Mouse (Mus musculus) limb, embryonic 11.5 days (tissue): ENCODE data around the gene Gm21885. TPM values are rescaled to one million over a fixed set of nuclear protein-coding genes. Genes with fewer than 3 reads are reported as not detected.

Experiments used
- ATAC-seq: fragments of 200-750 bp; cut with Nextera tagmentation; 2 replicates; pipeline ENCODE4 v1.8.0; 2017; ENCODE audit warnings: low read depth; ENCODE audit not compliant: insufficient number of reproducible peaks, low FRiP score, low TSS enrichment
- DNase-seq: peaks from one replicate; pipeline ENCODE4 v3.0.0-alpha.2; 2015; ENCODE audit warnings: low spot score
- H3K27ac ChIP-seq: fragments of 300-500 bp; sonication (generic); replicated peaks from 2 replicates; pipeline ENCODE4 v1.5.1; 2014; ENCODE audit warnings: low read depth, mild to moderate bottlenecking, low read length
- H3K27me3 ChIP-seq: fragments of 300-500 bp; sonication (generic); 2 replicates; pipeline ENCODE4 v1.6.1; 2014; ENCODE audit warnings: mild to moderate bottlenecking, low read length, mixed read lengths; ENCODE audit not compliant: control insufficient read depth, insufficient read depth
- H3K36me3 ChIP-seq: fragments of 300-500 bp; sonication (generic); 2 replicates; pipeline ENCODE4 v1.6.1; 2014; ENCODE audit warnings: mild to moderate bottlenecking, low read length, moderate library complexity, mixed read lengths; ENCODE audit not compliant: control insufficient read depth, insufficient read depth
- H3K4me1 ChIP-seq: fragments of 300-500 bp; sonication (generic); 2 replicates; pipeline ENCODE4 v1.6.1; 2014; ENCODE audit warnings: low read length, mixed read lengths; ENCODE audit not compliant: control insufficient read depth, insufficient read depth
- H3K4me2 ChIP-seq: fragments of 300-500 bp; sonication (generic); 2 replicates; pipeline ENCODE4 v1.6.1; 2014; ENCODE audit warnings: low read depth, mild to moderate bottlenecking, moderate library complexity; ENCODE audit not compliant: severe bottlenecking
- H3K4me3 ChIP-seq: fragments of 300-500 bp; sonication (generic); 2 replicates; pipeline ENCODE4 v1.5.1; 2014; ENCODE audit warnings: low read depth, low read length
- H3K9ac ChIP-seq: fragments of 300-500 bp; sonication (generic); 2 replicates; pipeline ENCODE4 v1.6.1; 2014; ENCODE audit warnings: mild to moderate bottlenecking, low read length
- H3K9me3 ChIP-seq: fragments of 300-500 bp; sonication (generic); 2 replicates; pipeline ENCODE4 v1.6.1; 2016; ENCODE audit warnings: low read length; ENCODE audit not compliant: control insufficient read depth
- WGBS: fragments of 180-500 bp; shearing (Covaris S2); extraction: QIAGEN DNeasy Blood & Tissue Kit; methylation state at CpG from one replicate; pipeline ENCODE4 v1.1.7; 2014; 5-methylcytosine and 5-hydroxymethylcytosine counted together
- polyA plus RNA-seq: library from polyadenylated mRNA; unstranded; fragments of >200 nt; fragmentation: Nextera tagmentation; extraction: Ambion mirVana; gene quantifications from 2 replicates; pipeline ENCODE4 v1.2.1, GENCODE M21; 2014

Gm21885 gene
- polyA plus RNA-seq, 1 experiment from 2014 or later, result 0.52 TPM

- Histone ChIP-seq H3K27ac (no peak overlapping the region), H3K4me3 (no peak overlapping the region), H3K4me1 (no peaks in the 10 kb centered on the region), H3K27me3 (no peaks in the 10 kb centered on the region), H3K4me2 (no peak overlapping the region), H3K36me3 (peaks cover 26% of the 10 kb centered on the region; the same call in 1 of the 2 replicates), H3K9me3 (no peaks in the 10 kb centered on the region), H3K9ac (no peak overlapping the region)
- ATAC-seq, result no peak
- no peak for DNase-seq
- WGBS, result 91% methylated on average over 10 of the region's 10 CpGs
Measured at GRCm38 (mm10) chr11:94290062-94290740, 8.5 kb downstream of the Gm21885 start.

DNA sequence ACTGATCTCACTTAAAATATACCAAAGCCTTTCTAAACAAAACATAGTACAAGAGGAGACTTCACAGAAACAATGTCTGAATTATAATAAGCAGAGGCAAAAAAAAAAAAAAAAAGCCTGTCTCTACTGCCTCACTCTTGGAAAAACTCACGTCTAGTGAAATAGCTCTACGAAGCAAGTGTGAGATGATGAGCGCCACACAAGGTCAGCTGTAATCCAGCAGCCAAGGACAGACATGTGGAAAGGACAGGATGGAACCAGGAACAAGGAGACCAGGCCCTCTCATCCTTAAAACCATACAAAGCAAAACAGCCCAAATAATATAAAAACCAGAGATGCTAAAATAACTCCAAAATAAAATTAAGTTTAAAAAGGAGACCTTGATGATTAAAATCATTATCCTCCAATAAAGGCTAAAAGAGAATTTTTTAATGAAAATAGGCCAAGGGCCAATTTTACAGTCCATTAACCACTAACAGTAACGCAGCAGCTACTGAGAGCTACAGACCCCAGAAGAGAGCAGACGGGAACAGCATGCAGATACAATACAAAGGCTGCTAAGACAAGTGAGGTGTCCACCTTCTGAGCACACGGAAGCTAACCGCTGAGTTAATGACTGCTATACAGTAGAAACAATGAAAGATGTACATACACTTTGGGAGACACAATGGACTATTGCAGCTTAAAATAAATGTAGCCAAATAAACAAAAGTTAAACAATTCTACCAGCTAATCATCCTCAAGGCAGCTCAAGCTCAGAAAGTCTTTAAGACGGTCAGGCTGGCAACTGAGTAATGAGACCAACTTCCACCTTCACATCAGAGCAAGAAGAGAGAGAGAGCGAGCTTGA is 13.5 kb downstream of the Gm21885 start:
- DNase-seq, result no peak
- H3K36me3 ChIP-seq, result peaks cover 30% of the 10 kb centered on the region; the same call in 1 of the 2 replicates
- H3K27ac ChIP-seq, result no peak overlapping the region
- H3K9ac ChIP-seq, result no peak overlapping the region
- H3K4me3 ChIP-seq, result no peak overlapping the region
- no peak overlapping the region for H3K4me2 ChIP-seq
- no peaks in the 10 kb centered on the region for H3K9me3 ChIP-seq
- no peak for ATAC-seq
- no peaks in the 10 kb centered on the region for H3K27me3 ChIP-seq
- H3K4me1 ChIP-seq, result no peaks in the 10 kb centered on the region
- WGBS, result 91% methylated on average over 9 of the region's 9 CpGs

DNA sequence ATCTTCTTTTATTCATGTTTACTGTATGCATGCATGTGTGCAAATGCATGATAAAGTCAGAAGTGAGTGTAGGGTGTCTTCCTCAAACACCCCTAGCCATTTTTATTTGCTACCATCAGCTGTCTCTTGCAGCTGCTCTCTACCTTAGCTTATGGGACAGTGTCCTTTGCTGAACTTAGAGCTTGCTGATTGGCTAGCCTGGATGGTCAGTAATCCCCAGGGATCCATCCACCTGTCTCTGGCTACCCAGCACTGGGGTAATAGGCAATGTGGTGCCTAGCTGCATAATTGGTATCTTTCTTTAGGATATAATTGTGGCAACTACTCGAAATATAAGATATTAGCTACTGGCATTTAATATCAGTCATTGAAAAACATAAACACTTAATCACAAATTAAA is 31.1 kb downstream of the Gm21885 start:
- Histone ChIP-seq H3K27me3 (no peaks in the 10 kb centered on the region), H3K9ac (no peak overlapping the region), H3K27ac (no peak overlapping the region), H3K4me2 (no peak overlapping the region), H3K4me1 (no peaks in the 10 kb centered on the region), H3K9me3 (no peaks in the 10 kb centered on the region), H3K4me3 (no peak overlapping the region), H3K36me3 (no peaks in the 10 kb centered on the region)
- DNase-seq (no peak), ATAC-seq (no peak)
- 93% methylated on average over 1 of the region's 1 CpGs for WGBS

DNA sequence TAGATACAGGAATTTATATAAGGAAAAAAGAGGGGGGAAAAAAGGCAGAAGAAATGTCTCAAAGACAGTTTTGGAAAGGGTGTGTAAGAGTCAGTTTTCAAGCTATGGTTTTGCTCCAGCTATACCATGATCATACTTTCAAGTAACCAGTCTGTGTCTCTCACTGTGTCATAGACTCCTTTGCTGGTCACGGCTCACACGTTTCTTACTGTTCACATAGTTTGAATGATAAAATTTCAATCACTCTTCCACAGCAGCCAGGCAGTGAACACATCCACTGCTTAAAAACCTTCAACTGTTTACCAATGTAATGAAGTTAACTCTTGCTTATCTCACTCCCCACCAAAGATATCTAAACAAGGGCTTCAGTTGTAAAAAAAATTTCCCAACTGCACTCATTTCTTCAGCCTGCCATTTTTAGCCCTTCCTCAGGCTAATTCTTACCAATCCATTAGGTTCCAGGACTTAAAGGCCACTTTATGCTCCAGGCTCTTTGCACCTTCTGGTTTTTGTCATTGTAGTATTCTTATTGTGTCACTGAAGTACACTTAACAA is 32.5 kb downstream of the Gm21885 start:
- ATAC-seq (no peak), DNase-seq (no peak)
- Histone ChIP-seq H3K27me3 (no peaks in the 10 kb centered on the region), H3K4me1 (no peaks in the 10 kb centered on the region), H3K9ac (no peak overlapping the region), H3K27ac (no peak overlapping the region), H3K4me3 (no peak overlapping the region), H3K9me3 (no peaks in the 10 kb centered on the region), H3K36me3 (peaks cover under 1% of the 10 kb centered on the region; the same call in 1 of the 2 replicates), H3K4me2 (no peak overlapping the region)
- WGBS, result 82% methylated on average over 2 of the region's 2 CpGs

- Histone ChIP-seq H3K27ac (no peak overlapping the region), H3K4me1 (peaks cover 4% of the 10 kb centered on the region; the same call in 1 of the 2 replicates), H3K36me3 (peaks cover 3% of the 10 kb centered on the region; the same call in 1 of the 2 replicates), H3K27me3 (no peaks in the 10 kb centered on the region), H3K4me2 (no peak overlapping the region), H3K9me3 (no peaks in the 10 kb centered on the region), H3K9ac (no peak overlapping the region), H3K4me3 (no peak overlapping the region)
- 93% methylated on average over 1 of the region's 1 CpGs for WGBS
- ATAC-seq (no peak), DNase-seq (no peak)
Measured at GRCm38 (mm10) chr11:94315308-94315707, 33.6 kb downstream of the Gm21885 start.

- Histone ChIP-seq H3K9ac (no peak overlapping the region), H3K4me2 (no peak overlapping the region), H3K9me3 (no peaks in the 10 kb centered on the region), H3K27me3 (no peaks in the 10 kb centered on the region), H3K27ac (no peak overlapping the region), H3K4me1 (peaks cover 5% of the 10 kb centered on the region; the same call in 1 of the 2 replicates), H3K36me3 (peaks cover 3% of the 10 kb centered on the region; the same call in 1 of the 2 replicates), H3K4me3 (no peak overlapping the region)
- DNase-seq, result no peak
- WGBS, result 82% methylated on average over 2 of the region's 2 CpGs
- no peak for ATAC-seq
Measured at GRCm38 (mm10) chr11:94316528-94316927, 34.9 kb downstream of the Gm21885 start.

DNA sequence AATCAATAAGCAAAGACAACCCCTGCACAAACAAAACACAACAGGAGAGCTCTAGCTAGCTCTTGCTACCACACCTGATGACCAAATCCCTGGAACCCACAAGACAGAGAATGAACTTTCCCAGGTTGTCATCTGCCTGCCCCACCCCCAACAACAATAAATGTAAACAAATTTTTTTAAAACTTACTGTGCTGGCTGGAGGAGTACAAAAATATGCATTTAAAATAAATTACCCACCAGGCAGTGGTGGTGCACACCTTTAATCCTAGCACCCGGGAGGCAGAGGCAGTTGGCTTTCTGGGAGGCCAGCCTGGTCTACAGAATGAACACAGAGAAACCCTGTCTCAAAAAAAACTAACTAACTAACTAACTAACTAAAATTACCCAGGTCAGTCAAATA is 35.3 kb downstream of the Gm21885 start:
- peaks cover 3% of the 10 kb centered on the region; the same call in 1 of the 2 replicates for H3K36me3 ChIP-seq
- no peak overlapping the region for H3K27ac ChIP-seq
- no peak overlapping the region for H3K9ac ChIP-seq
- no peak overlapping the region for H3K4me3 ChIP-seq
- 91% methylated on average over 1 of the region's 1 CpGs for WGBS
- H3K4me1 ChIP-seq, result peaks cover 5% of the 10 kb centered on the region; the same call in 1 of the 2 replicates
- H3K9me3 ChIP-seq, result no peaks in the 10 kb centered on the region
- no peak overlapping the region for H3K4me2 ChIP-seq
- ATAC-seq (no peak), DNase-seq (no peak)
- no peaks in the 10 kb centered on the region for H3K27me3 ChIP-seq

GRCm38 (mm10) chr11:94317515-94317914 is 35.8 kb downstream of the Gm21885 start:
- WGBS, result 54% methylated on average over 4 of the region's 4 CpGs
- Histone ChIP-seq H3K4me3 (no peak overlapping the region), H3K4me2 (no peak overlapping the region), H3K9ac (no peak overlapping the region), H3K4me1 (peaks cover 5% of the 10 kb centered on the region; the same call in 1 of the 2 replicates), H3K27me3 (no peaks in the 10 kb centered on the region), H3K36me3 (peaks cover 3% of the 10 kb centered on the region; the same call in 1 of the 2 replicates), H3K9me3 (no peaks in the 10 kb centered on the region), H3K27ac (no peak overlapping the region)
- DNase-seq (no peak), ATAC-seq (no peak)
